Mouse (Mus musculus): Measurements from ENCODE around the gene Syngr2. TPM values are rescaled to one million over a fixed set of nuclear protein-coding genes. Genes with fewer than 3 reads are reported as not detected.

The Syngr2 gene
- 149 TPM for polyA plus RNA-seq (2021)

DNA sequence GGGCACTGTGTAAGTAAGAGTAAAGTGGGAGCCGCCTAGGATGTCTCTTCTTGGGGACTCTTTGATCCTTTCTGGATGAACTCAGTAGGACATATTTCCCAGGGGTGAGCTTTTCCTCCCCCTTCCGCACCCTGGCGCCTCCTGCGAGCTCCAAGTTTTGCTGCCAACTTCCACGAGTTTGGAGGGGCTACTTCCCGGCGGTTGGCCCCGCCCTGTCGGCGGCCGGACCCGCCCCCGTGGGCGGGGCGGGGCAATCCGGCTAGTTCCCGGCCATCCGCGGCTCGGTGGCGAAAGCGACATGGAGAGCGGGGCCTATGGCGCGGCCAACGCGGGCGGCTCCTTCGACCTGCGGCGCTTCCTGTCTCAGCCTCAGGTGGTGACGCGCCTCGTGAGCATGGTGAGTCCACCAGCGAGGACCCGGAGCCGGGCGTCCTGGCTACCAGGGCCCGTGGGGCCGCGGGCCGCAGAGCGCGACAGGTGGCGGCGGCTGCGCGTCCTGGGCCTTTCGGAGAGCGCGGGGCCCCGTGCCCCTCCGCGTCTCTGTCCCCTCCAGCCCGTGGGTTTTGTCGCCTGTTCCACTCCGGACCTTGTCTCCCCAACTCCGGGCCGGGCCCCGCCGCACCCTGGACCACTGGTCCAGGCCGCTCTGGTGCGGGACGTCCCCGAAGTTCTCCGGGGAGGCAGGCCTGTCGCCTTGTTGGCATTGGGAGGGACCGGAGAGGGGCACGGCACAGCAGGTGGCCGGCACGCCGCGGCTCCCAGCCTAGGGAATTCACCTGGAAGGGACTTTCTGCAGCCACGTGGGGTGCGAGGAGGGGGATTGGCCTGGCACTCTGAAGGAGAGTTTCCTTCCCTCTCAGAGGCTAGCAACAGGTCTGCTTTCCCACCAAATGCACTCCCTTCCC is at the start of gene Syngr2, which contains the start of gene Gm20708:
Gene Syngr2, plus strand, starts transcription at position 262 of the 905 bp plus-strand sequence.
Gene Gm20708, plus strand, starts transcription at position 262 of the 905 bp plus-strand sequence.
- no peak for DNase-seq (ENCODE audit: low read depth, low spot score)
- no peak for TF ChIP-seq CTCF (IDR thresholded peaks at IDR 0.05)
- ATAC-seq = peak; percentile 13
- no peaks in the 10 kb centered on the region for H3K27me3 ChIP-seq
- in situ Hi-C loops (cut with MboI; ENCODE audit: low pct_unique_long_range_greater_than_20kb) = no loop called here
- CTCF ChIA-PET = interaction anchor here (1.1 to 1.3 kb wide), 2 partner anchors 20 to 100 kb away, joined by 3 to 5 read pairs; no protein-coding TSS in a partner anchor
- POLR2A ChIA-PET = interaction anchor here (0.7 to 1.4 kb wide), 4 partner anchors 9 to 20 kb away, joined by 3 to 6 read pairs (median 4); no protein-coding TSS in a partner anchor

DNA sequence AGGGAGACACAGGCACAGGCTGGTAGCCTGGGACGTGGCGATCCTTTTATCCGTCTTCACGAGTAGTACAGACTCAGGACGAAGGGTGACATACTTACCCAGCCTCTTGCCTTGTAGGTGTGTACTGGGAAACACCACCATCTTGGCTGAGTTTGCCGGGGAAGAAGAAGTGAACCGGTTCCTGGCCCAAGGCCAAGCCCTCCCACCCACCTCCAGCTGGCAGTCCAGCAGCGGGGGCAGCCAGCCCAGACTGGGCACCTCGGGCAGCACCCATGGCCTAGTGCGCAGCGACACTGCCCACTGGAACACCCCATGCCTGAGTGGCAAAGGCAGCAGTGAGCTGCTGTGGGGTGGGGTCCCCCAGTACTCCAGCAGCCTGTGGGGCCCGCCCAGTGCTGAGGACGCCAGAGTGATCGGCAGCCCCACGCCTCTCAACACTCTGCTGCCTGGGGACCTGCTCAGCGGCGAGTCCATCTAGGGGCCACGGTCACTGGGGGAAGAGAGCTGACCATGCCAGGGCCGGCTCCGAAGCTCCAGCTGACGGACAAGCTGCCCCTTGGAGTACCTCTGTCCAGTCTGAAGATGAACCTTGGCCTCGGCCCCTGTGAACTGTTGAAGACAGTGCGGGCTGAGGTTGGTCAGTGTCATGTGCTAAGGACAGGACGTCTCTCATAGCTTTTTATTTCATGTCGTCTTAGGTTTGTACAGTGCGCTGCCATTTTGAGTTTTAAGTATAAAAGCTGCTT is 48.9 kb upstream of the Syngr2 start:
- H3K27me3 ChIP-seq = no peaks in the 10 kb centered on the region
- ChIA-PET CTCF (interaction anchor here (0.9 kb wide), 1 partner anchor 44 kb away, joined by 3 read pairs; no protein-coding TSS in a partner anchor), POLR2A (interaction anchor here (1.4 kb wide), 1 partner anchor 8 kb away, joined by 4 read pairs; no protein-coding TSS in a partner anchor)
- TF ChIP-seq CTCF (IDR thresholded peaks at IDR 0.05) = no peak
- DNase-seq (ENCODE audit: low read depth, low spot score) (no peak), ATAC-seq (no peak)
- in situ Hi-C loops (cut with MboI; ENCODE audit: low pct_unique_long_range_greater_than_20kb) = no loop called here

DNA sequence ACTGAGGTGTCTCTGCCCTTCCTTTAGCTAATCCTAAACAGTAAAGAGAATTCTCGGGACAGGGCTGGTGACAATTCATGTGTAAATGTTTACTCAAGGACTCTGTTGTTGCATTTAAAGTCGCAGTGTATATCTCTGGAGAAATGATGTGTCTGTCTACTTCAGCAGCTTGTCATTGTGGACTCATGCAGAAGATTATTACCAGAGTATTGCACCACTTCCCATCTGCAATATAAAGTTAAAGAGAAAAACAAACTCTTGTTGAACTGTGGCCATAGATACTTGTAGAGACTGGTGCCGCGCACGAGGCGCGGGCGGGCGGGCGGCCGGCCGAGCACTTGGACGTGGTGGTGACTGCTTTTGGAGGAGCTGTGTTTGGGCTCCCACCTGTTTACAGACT is 47.7 kb upstream of the Syngr2 start:
- ATAC-seq (no peak), DNase-seq (ENCODE audit: low read depth, low spot score) (no peak)
- TF ChIP-seq CTCF (IDR thresholded peaks at IDR 0.05) = no peak
- ChIA-PET POLR2A (no interaction called here), CTCF (no interaction called here)
- in situ Hi-C loops (cut with MboI; ENCODE audit: low pct_unique_long_range_greater_than_20kb) = no loop called here
- H3K27me3 ChIP-seq = no peaks in the 10 kb centered on the region

DNA sequence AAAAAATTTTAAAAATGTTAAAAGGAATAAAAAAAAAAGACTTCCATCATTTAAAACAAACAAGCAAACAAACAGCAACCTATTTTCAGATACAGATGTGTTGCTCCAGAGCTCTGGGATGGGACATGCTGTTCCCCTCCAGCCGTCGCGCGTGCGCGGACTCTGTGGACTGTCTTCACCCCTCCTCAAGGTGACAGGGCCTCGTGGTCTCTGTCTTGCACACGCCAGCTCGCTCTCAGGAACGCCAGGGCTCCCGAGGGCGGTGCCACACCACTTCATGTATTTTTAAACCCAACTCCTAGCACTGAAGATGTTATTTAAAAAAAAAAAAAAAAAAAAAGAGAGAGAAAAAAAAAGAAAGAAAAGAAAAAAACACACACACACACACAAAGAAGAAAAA is 47.2 kb upstream of the Syngr2 start:
- ATAC-seq = no peak
- no peak for DNase-seq (ENCODE audit: low read depth, low spot score)
- in situ Hi-C loops (cut with MboI; ENCODE audit: low pct_unique_long_range_greater_than_20kb) = no loop called here
- no peaks in the 10 kb centered on the region for H3K27me3 ChIP-seq
- TF ChIP-seq CTCF (IDR thresholded peaks at IDR 0.05) = no peak
- ChIA-PET POLR2A (no interaction called here), CTCF (no interaction called here)

DNA sequence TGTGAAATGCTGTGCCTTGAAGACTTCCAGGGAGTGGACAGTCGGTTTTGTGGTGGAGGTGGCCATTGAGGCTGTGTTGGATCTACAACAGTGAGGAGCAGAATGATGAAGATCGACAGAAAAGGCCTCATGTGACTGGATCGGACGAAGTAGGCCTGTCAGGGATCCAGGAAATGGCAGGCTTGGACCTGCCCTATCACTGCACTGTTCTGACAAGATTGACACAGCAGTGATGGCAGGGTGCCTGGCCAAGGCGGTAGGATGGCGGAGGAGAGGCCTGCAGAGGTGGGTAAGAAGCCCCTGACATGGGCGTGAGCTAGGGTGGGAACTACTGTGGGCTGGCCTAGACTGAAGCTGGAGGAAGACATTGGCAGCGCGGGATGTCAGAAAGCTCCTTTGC is 45.1 kb upstream of the Syngr2 start:
- ChIA-PET CTCF (interaction anchor here (1.8 kb wide), 1 partner anchor 26 kb away, joined by 6 read pairs; no protein-coding TSS in a partner anchor), POLR2A (no interaction called here)
- no peak for TF ChIP-seq CTCF (IDR thresholded peaks at IDR 0.05)
- no peak for DNase-seq (ENCODE audit: low read depth, low spot score)
- no peak for ATAC-seq
- in situ Hi-C loops (cut with MboI; ENCODE audit: low pct_unique_long_range_greater_than_20kb) = no loop called here
- no peaks in the 10 kb centered on the region for H3K27me3 ChIP-seq

DNA sequence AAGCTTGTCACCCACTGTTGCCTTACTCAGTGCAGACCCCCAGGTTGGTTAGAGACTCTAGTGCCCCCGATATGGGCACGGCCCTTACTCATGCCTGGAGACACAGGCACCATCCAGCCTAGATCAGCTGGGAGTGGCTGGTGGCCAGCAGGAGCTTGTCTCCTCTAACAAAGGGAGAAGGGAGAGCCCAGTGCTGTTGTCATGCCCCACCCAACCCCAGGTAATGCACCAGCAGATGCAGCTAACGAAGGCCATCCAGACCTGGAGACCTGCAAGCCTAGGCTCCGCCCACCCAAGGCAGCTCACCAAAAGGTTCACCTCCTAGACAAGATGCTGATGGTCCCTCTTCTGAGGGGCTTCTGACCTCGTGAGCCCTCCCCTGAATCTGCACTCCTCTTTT is 44.1 kb upstream of the Syngr2 start:
- in situ Hi-C loops (cut with MboI; ENCODE audit: low pct_unique_long_range_greater_than_20kb) = no loop called here
- DNase-seq (ENCODE audit: low read depth, low spot score) = no peak
- CTCF ChIA-PET = interaction anchor here (1.8 kb wide), 1 partner anchor 25 kb away, joined by 6 read pairs; no protein-coding TSS in a partner anchor
- no peaks in the 10 kb centered on the region for H3K27me3 ChIP-seq
- ATAC-seq = no peak
- TF ChIP-seq CTCF (IDR thresholded peaks at IDR 0.05) = no peak
- POLR2A ChIA-PET = interaction anchor here (1.0 kb wide), 1 partner anchor 13 kb away, joined by 4 read pairs; no protein-coding TSS in a partner anchor

DNA sequence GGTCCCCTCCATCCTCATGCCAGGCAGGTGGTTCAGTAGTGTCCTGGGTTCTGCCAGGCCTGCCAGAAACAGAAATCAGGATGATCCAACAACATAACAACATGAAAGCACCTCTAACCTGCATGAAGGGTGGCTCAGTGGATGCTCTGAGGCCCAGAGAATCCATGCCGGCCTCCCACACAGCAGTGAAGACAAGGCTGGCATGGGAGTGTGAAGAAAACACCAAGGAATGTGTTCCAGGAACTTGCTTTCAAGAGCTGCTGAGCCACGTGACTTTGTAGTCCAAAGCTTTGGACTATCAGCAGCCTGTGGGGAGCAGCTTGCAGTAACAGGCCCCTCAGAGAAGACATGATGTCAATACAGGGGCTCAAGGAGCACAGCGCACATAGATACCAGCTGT is 43.2 kb upstream of the Syngr2 start:
- CTCF ChIA-PET = no interaction called here
- no peaks in the 10 kb centered on the region for H3K27me3 ChIP-seq
- POLR2A ChIA-PET = no interaction called here
- in situ Hi-C loops (cut with MboI; ENCODE audit: low pct_unique_long_range_greater_than_20kb) = no loop called here
- DNase-seq (ENCODE audit: low read depth, low spot score) (no peak), ATAC-seq (no peak)
- TF ChIP-seq CTCF (IDR thresholded peaks at IDR 0.05) = no peak

DNA sequence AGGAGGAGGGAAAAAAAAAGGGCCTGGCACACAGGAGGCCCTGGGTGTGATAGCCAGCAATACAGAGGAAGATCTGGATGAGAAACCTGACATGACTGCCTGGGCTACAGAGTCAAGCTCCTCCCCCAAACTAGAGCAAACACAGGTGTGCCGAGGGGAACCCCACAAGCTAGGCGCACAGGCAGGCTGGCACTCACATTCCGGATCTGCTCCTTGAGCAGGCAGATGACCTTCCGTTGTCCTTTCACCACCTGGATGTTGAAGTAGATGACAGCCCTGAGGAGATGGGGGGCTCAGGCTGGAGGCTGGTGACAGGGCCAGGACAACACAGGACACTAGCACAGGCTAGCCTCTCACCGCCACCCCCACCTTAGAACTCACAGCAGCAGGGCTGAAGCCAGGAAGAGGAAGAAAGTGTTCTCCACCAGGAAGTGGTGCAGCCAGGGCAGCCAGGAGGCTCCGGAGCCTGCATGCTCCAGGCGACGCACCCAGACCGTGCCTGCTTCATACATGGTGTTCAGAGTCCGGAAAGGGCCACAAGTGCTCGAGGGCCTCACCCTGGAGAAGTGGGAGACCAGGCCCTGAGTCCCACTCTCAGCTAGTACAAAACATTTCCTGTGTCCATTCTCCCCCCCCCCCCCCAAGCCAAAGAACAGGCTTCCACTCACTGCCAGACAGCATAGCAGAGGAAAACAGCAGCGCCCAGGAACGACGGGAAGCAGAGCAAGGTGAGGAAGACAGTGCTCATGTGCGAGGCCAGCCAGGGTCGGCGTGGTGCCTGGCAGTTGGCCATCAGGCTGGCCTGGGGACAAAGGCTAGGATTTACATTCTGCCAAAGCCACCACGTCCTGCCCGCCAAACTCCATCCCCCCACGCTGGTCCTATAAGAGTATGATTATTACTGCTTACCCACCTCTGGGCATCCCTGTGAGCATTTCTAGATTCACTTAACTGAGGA is 40.5 kb upstream of the Syngr2 start:
- H3K27me3 ChIP-seq = no peaks in the 10 kb centered on the region
- DNase-seq (ENCODE audit: low read depth, low spot score) (no peak), ATAC-seq (no peak)
- TF ChIP-seq CTCF (IDR thresholded peaks at IDR 0.05) = no peak
- POLR2A ChIA-PET = interaction anchor here (1.0 kb wide), 1 partner anchor 9 kb away, joined by 3 read pairs; no protein-coding TSS in a partner anchor
- in situ Hi-C loops (cut with MboI; ENCODE audit: low pct_unique_long_range_greater_than_20kb) = no loop called here
- CTCF ChIA-PET = interaction anchor here (1.4 kb wide), 1 partner anchor 15 kb away, joined by 3 read pairs; no protein-coding TSS in a partner anchor

DNA sequence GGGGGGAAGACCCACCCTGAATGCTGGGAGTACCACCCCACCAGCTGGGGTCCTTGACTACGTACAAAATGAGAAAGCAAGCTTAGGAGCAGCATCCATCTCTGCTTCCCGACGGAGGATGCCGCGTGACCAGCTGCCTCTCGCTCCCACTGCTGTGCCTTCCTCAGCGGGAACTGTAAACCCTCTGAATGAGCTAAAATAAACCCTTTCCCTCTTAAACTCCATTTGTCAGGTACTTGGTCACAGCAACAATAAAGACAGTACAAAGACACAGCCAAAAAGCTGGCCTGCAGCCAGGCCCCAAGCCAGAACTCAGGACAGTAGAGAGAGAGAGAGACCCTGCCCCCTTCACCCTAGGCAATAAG is 39.8 kb upstream of the Syngr2 start:
- ChIA-PET POLR2A (interaction anchor here (1.0 kb wide), 1 partner anchor 8 kb away, joined by 3 read pairs; no protein-coding TSS in a partner anchor), CTCF (no interaction called here)
- H3K27me3 ChIP-seq = no peaks in the 10 kb centered on the region
- TF ChIP-seq CTCF (IDR thresholded peaks at IDR 0.05) = no peak
- DNase-seq (ENCODE audit: low read depth, low spot score) = no peak
- in situ Hi-C loops (cut with MboI; ENCODE audit: low pct_unique_long_range_greater_than_20kb) = no loop called here
- ATAC-seq = no peak

DNA sequence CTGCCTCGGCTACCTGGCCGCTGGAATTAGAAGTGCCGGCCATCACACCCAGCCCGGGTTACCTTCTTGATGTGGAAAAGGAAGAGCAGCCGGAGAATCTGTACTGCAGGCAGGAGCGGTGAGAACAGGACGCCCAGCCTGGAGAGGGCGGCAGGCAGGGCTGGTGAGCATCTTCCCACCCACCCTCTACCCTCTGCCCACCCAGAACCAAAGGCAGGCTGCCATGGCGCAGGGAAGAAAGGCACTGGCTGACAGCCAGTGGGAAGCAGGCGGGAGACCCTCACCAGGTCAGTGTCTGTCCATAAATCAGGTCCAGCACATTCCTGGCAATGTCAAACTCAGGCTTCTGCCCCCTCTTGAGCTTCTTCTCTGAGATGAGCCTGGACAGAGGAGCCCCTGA is 39.1 kb upstream of the Syngr2 start:
- ATAC-seq = no peak
- no peak for DNase-seq (ENCODE audit: low read depth, low spot score)
- ChIA-PET POLR2A (no interaction called here), CTCF (no interaction called here)
- H3K27me3 ChIP-seq = no peaks in the 10 kb centered on the region
- TF ChIP-seq CTCF (IDR thresholded peaks at IDR 0.05) = no peak
- in situ Hi-C loops (cut with MboI; ENCODE audit: low pct_unique_long_range_greater_than_20kb) = no loop called here
